Mouse (Mus musculus) brain, embryonic 18.5 days (tissue): ENCODE results near the gene Tax1bp3.

ENCODE experiments used
- DNase-seq: peaks from one replicate; pipeline ENCODE4 v3.0.0-alpha.2; 2012; ENCODE audit warnings: low read depth, low spot score

Gene Tax1bp3

DNA sequence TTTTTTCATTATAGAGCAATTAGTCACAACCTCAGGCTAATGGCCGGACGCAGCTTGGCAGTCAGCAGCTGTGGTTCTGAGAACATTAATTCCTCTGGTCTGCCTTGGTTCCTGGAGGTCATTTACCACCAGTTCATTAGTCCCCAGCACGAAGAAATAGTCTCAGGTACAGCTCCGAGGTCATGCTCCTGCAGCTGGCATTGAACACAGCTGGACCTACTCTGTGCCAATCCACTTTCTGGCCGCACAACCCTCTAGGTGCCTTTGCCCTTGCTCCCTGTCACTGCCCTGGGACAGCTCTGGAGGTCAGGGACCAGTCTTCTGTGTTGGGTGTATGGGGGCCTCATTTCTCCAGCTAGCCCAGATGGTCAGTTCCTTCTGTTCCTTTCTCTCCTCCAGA is 52.0 kb downstream of the Tax1bp3 start:
- no peak for DNase-seq

DNA sequence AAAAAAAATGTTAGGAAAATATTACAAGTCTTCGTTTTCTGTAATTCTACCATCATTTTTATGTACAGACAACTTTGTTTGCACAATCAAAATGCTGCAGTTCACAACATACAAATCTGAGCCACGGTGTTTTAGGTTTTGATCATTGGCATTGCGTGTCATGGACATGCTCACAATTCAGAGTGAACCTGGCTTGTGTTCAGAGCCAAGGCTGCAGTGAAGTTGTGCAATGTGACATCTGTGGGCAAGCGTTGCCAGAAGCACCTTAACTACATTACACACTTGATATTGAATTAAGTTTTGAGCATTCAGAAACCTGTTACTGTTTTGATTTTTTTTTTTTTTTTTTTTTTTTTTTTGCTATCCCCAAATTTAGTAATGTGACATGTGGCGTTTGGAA is 53.2 kb downstream of the Tax1bp3 start:
- DNase-seq = no peak

DNA sequence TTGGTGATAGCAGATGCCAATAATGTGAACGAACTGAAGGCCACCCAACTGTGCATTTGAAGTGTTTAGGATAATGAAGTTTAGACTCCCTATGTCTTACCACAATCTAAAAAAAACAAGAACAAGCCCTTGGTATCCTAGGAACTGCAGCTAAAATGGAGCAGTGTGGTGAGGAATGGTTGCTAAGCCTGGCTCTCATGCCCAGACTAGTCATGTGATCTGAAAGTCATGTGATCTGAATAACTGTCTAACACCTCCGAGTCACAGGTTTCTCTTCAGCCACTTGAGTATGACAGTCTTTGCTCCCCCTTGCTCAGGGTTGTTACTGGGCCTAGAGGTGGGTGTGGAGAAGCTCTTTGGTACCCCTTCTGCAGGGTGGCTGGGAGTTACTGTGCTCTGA is 55.6 kb downstream of the Tax1bp3 start:
- DNase-seq = no peak
